Mouse (Mus musculus) left cerebral cortex, adult 18-20 months (tissue): Measurements from ENCODE around the gene Lif. TPM values are rescaled to one million over a fixed set of nuclear protein-coding genes. Genes with fewer than 3 reads are reported as not detected.

ENCODE experiments used
- DNase-seq, 2 experiments: peaks; one replicate each; pipeline ENCODE4 v3.0.0; 2021 to 2022; ENCODE audit warnings: low spot score in 2 of 2, mixed read lengths in 1 of 2
- total RNA-seq, 2 experiments: library from RNA; stranded (reverse); gene quantifications; 2 replicates each; pipeline ENCODE4 v1.2.3; 2021

Lif gene
- total RNA-seq, 2 experiments from 2014 or later, result 1.3 to 1.6 TPM

- DNase-seq, result peak; percentile 20 to 41
Measured at GRCm38 (mm10) chr11:4261188-4261494, 3.8 kb downstream of the Lif start.

- DNase-seq, result no peak
Measured at GRCm38 (mm10) chr11:4261969-4262368, 4.6 kb downstream of the Lif start.

GRCm38 (mm10) chr11:4262847-4263246 lies 5.5 kb downstream of the Lif start:
- DNase-seq, result no peak

- no peak for DNase-seq
Measured at GRCm38 (mm10) chr11:4263296-4263695, 5.9 kb downstream of the Lif start.

- DNase-seq, result no peak
Measured at GRCm38 (mm10) chr11:4264066-4264465, 6.7 kb downstream of the Lif start.

- DNase-seq, result peak in 1 of 2 experiments; percentile 15
Measured at GRCm38 (mm10) chr11:4266271-4267201, 9.2 kb downstream of the Lif start.

- no peak for DNase-seq
Measured at GRCm38 (mm10) chr11:4267202-4267578, 9.8 kb downstream of the Lif start.

- DNase-seq, result no peak
Measured at GRCm38 (mm10) chr11:4268500-4268899, 11.1 kb downstream of the Lif start.

- DNase-seq, result no peak
Measured at GRCm38 (mm10) chr11:4270744-4271459, 13.5 kb downstream of the Lif start.

- no peak for DNase-seq
Measured at GRCm38 (mm10) chr11:4271544-4271943, 14.2 kb downstream of the Lif start.

- DNase-seq, result no peak
Measured at GRCm38 (mm10) chr11:4276411-4276861, 19.1 kb downstream of the Lif start.

GRCm38 (mm10) chr11:4279909-4280308 lies 22.6 kb downstream of the Lif start:
- no peak for DNase-seq

- DNase-seq, result no peak
Measured at GRCm38 (mm10) chr11:4281852-4282251, 24.5 kb downstream of the Lif start.

GRCm38 (mm10) chr11:4283627-4284026 lies 26.3 kb downstream of the Lif start:
- DNase-seq, result no peak

GRCm38 (mm10) chr11:4289280-4289679 lies 31.9 kb downstream of the Lif start:
- no peak for DNase-seq

GRCm38 (mm10) chr11:4291639-4292038 lies 34.3 kb downstream of the Lif start:
- peak in 1 of 2 experiments; percentile 25 for DNase-seq

GRCm38 (mm10) chr11:4292224-4292887 lies 35.0 kb downstream of the Lif start:
- no peak for DNase-seq

GRCm38 (mm10) chr11:4292888-4293247 lies 35.5 kb downstream of the Lif start:
- no peak for DNase-seq

- DNase-seq, result no peak
Measured at GRCm38 (mm10) chr11:4293481-4293880, 36.1 kb downstream of the Lif start.

- DNase-seq, result no peak
Measured at GRCm38 (mm10) chr11:4294047-4294446, 36.7 kb downstream of the Lif start.

- DNase-seq, result no peak
Measured at GRCm38 (mm10) chr11:4294495-4295351, 37.4 kb downstream of the Lif start.
